Mouse (Mus musculus) embryonic facial prominence, embryonic 11.5 days (tissue): ENCODE measurements around the gene Slc28a3. TPM values are rescaled to one million over a fixed set of nuclear protein-coding genes. Genes with fewer than 3 reads are reported as not detected.

Experiments
- polyA plus RNA-seq: library from polyadenylated mRNA; unstranded; fragments of >200 nt; fragmentation: Nextera tagmentation; extraction: Ambion mirVana; gene quantifications from 2 replicates; pipeline ENCODE4 v1.2.1, GENCODE M21; 2014

The Slc28a3 gene
- polyA plus RNA-seq, 1 experiment from 2014 or later, result not detected

Other genes with a start within 250 kb of the Slc28a3 start
- 24.3 and 24.5 TPM in 2 replicates for gene 2210016F16Rik, start 225.7 kb downstream of the Slc28a3 start, polyA plus RNA-seq
- gene Rmi1, start 208.6 kb downstream of the Slc28a3 start, polyA plus RNA-seq, result 34.4 and 37.0 TPM in 2 replicates
- gene Hnrnpk, start 207.5 kb downstream of the Slc28a3 start, polyA plus RNA-seq, result 2,512 and 2,650 TPM in 2 replicates
- 13.6 and 15.7 TPM in 2 replicates for gene Ntrk2, start 195.7 kb upstream of the Slc28a3 start, polyA plus RNA-seq